ENCODE assay signal across 9 mouse cellular contexts in genomic region chr9:77406906-77407305, GRCm38 (mm10). TPM values are rescaled to one million over a fixed set of nuclear protein-coding genes. Genes with fewer than 3 reads are reported as not detected.
DNase-seq lines count a peak whose midpoint lies in the region; ATAC-seq and TF ChIP-seq lines count a peak whose summit lies in the region.
"Had no signal": no experiment of that assay in that cellular context is flagged by ENCODE, and none has a peak within 500 bp of the region (broad histone marks: within the 10 kb centered on the region; RNA-seq: fewer than 3 reads in every experiment).

No protein-coding gene starts in this region.

- WGBS in heart, embryonic 12.5 days = 57% methylated on average over 7 of the region's 7 CpGs
- 58% methylated on average over 7 of the region's 7 CpGs for WGBS in bone marrow, adult 2 months

- ATAC-seq in heart, embryonic 12.5 days (ENCODE audit: insufficient number of reproducible peaks, low FRiP score) = no peak
- ATAC-seq in megakaryocyte-erythroid progenitor cell, adult 5-6 weeks (replicated peaks; ENCODE audit: low FRiP score, low TSS enrichment, poor library complexity, severe bottlenecking) = peak; percentile 84

- DNase-seq in heart, postnatal 4 days = peak; percentile 60
- DNase-seq in kidney, postnatal 10 days = peak; percentile 72
- DNase-seq in spleen, adult 18-20 months = no peak
- DNase-seq in layer of hippocampus, postnatal 14 days (ENCODE audit: low spot score in 2 of 2) = no peak

- no peaks in the 10 kb centered on the region for H3K27me3 ChIP-seq in heart, embryonic 12.5 days (replicated peaks)
- no peaks in the 10 kb centered on the region for H3K27me3 ChIP-seq in ES-Bruce4 (ENCODE audit: control insufficient read depth, insufficient read depth, low read length, poor library complexity, severe bottlenecking)

- TF ChIP-seq EP300 in ES-Bruce4 (IDR thresholded peaks at IDR 0.05; ENCODE audit: insufficient read depth, low read depth, low read length) = no peak

- H3K4me2 ChIP-seq in heart, embryonic 12.5 days = no peak overlapping the region

- peak; percentile 73 for TF ChIP-seq CTCF in ES-Bruce4 (IDR thresholded peaks at IDR 0.05; ENCODE audit: low read depth, low read length)
- peak; percentile 36; the same call in 1 of the 2 replicates for TF ChIP-seq CTCF in bone marrow, adult 2 months (IDR thresholded peaks at IDR 0.05; ENCODE audit: control insufficient read depth, insufficient read depth, low read length)

- no peak overlapping the region for H3K9ac ChIP-seq in heart, embryonic 12.5 days
- H3K9ac ChIP-seq in ES-Bruce4 (ENCODE audit: low read depth, poor library complexity, severe bottlenecking) = no peak overlapping the region

- H3K4me1 ChIP-seq in heart, embryonic 12.5 days (replicated peaks) = peaks cover 18% of the 10 kb centered on the region
- H3K4me1 ChIP-seq in ES-Bruce4 (ENCODE audit: control insufficient read depth, insufficient read depth, low read length) = no peaks in the 10 kb centered on the region
- no peaks in the 10 kb centered on the region for H3K4me1 ChIP-seq in bone marrow, adult 2 months (ENCODE audit: control insufficient read depth, insufficient read depth, low read length)

- TF ChIP-seq POLR2A in ES-Bruce4 (IDR thresholded peaks at IDR 0.05; ENCODE audit: insufficient read depth, low read length) = no peak
- no peak for TF ChIP-seq POLR2A in bone marrow, adult 2 months (IDR thresholded peaks at IDR 0.05; ENCODE audit: borderline replicate concordance, control insufficient read depth, low read depth, low read length)

- no peaks in the 10 kb centered on the region for H3K9me3 ChIP-seq in heart, embryonic 12.5 days (replicated peaks)
- no peaks in the 10 kb centered on the region for H3K9me3 ChIP-seq in ES-Bruce4 (replicated peaks; ENCODE audit: control insufficient read depth, insufficient read depth, low read length, poor library complexity, severe bottlenecking)

- no peaks in the 10 kb centered on the region for H3K36me3 ChIP-seq in heart, embryonic 12.5 days
- no peaks in the 10 kb centered on the region for H3K36me3 ChIP-seq in ES-Bruce4 (ENCODE audit: control insufficient read depth, insufficient read depth, low read length, poor library complexity, severe bottlenecking)

- no peak overlapping the region for H3K27ac ChIP-seq in heart, embryonic 12.5 days (ENCODE audit: poor library complexity, severe bottlenecking)
- no peak overlapping the region for H3K27ac ChIP-seq in ES-Bruce4 (ENCODE audit: insufficient read depth, low read length)
- H3K27ac ChIP-seq in bone marrow, adult 2 months (ENCODE audit: control insufficient read depth, insufficient read depth, low read depth, low read length, poor library complexity) = no peak overlapping the region

- H3K4me3 ChIP-seq in heart, embryonic 12.5 days = no peak overlapping the region
- no peak overlapping the region for H3K4me3 ChIP-seq in ES-Bruce4 (ENCODE audit: low read depth, low read length)
- no peak overlapping the region for H3K4me3 ChIP-seq in bone marrow, adult 2 months (replicated peaks; ENCODE audit: control insufficient read depth, low read depth, low read length)

RNA-seq across cellular contexts. Expression of gene Mlip, which starts 54.1 kb away (rescaled TPM):
- 100 to 1,000 TPM; 159 to 165 TPM for total RNA-seq in heart, postnatal 4 days (2021)
- polyA plus RNA-seq in heart, embryonic 12.5 days (2016; fragmentation: Nextera tagmentation; extraction: Ambion mirVana) = 67.8 and 70.9 TPM in 2 replicates
- not detected in 2 replicates for polyA plus RNA-seq in ES-Bruce4 (2011; ENCODE audit: insufficient read depth, insufficient read length, low read depth, missing spikeins)
- polyA plus RNA-seq in bone marrow, adult 2 months (2011; ENCODE audit: insufficient read depth, insufficient read length, low replicate concordance, missing spikeins) = not detected in 2 replicates
- not detected in 2 replicates for total RNA-seq in megakaryocyte-erythroid progenitor cell, adult 5-6 weeks (2014; fragmentation: Nextera tagmentation)
- 0.38 TPM in 1 of 2 replicates, not detected in the other for total RNA-seq in megakaryocyte-erythroid progenitor cell, adult 5-6 weeks (2017)
- 10 to 100 TPM; 41.6 to 54.9 TPM for total RNA-seq in layer of hippocampus, postnatal 14 days (2021)
- total RNA-seq: neutrophil, adult 5-6 weeks had no signal

Comparison
In these comparisons a context has a peak if more than half of its experiments do, and no peak if none do; other contexts are left out.
1. DNase-seq: peak in heart, postnatal 4 days (single experiment) and kidney, postnatal 10 days (single experiment); none in spleen, adult 18-20 months (0 of 2) and layer of hippocampus, postnatal 14 days (0 of 2).
2. RNA of gene Mlip, which starts 54.1 kb away (total RNA-seq): 159 to 165 TPM in heart, postnatal 4 days and 41.6 to 54.9 TPM in layer of hippocampus, postnatal 14 days; 0.38 TPM in megakaryocyte-erythroid progenitor cell, adult 5-6 weeks; every median in the first group is over 10 times any median in the second.